Mouse (Mus musculus) limb, embryonic 10.5 days (tissue): ENCODE data around the gene Gm11213. TPM values are rescaled to one million over a fixed set of nuclear protein-coding genes. Genes with fewer than 3 reads are reported as not detected.

Experiments
- DNase-seq: peaks from one replicate; pipeline ENCODE4 v3.0.0-alpha.2; 2017; ENCODE audit warnings: low spot score
- H3K27ac ChIP-seq: fragments of 300-500 bp; sonication (generic); 2 replicates; pipeline ENCODE4 v1.5.1; 2016; ENCODE audit warnings: mild to moderate bottlenecking
- H3K27me3 ChIP-seq: fragments of 300-500 bp; sonication (generic); 2 replicates; pipeline ENCODE4 v1.6.1; 2016; ENCODE audit warnings: low read depth, mild to moderate bottlenecking; ENCODE audit not compliant: poor library complexity, severe bottlenecking
- H3K36me3 ChIP-seq: fragments of 300-500 bp; sonication (generic); 2 replicates; pipeline ENCODE4 v1.6.1; 2016; ENCODE audit warnings: mild to moderate bottlenecking, moderate library complexity
- H3K4me1 ChIP-seq: fragments of 300-500 bp; sonication (generic); 2 replicates; pipeline ENCODE4 v1.6.1; 2016
- H3K4me3 ChIP-seq: fragments of 300-500 bp; sonication (generic); 2 replicates; pipeline ENCODE4 v1.5.1; 2016; ENCODE audit warnings: mild to moderate bottlenecking, moderate library complexity
- H3K9me3 ChIP-seq: fragments of 300-500 bp; sonication (generic); replicated peaks from 2 replicates; pipeline ENCODE4 v1.6.1; 2016; ENCODE audit warnings: mild to moderate bottlenecking
- WGBS: fragments of 180-500 bp; shearing (Covaris S2); methylation state at CpG from one replicate; pipeline ENCODE4 v1.1.7; 2016; 5-methylcytosine and 5-hydroxymethylcytosine counted together
- polyA plus RNA-seq: library from polyadenylated mRNA; unstranded; fragments of >200 nt; fragmentation: Nextera tagmentation; extraction: Ambion mirVana; gene quantifications from 2 replicates; pipeline ENCODE4 v1.2.1, GENCODE M21; 2016

The Gm11213 gene
- polyA plus RNA-seq, 1 experiment from 2014 or later, result not detected

DNA sequence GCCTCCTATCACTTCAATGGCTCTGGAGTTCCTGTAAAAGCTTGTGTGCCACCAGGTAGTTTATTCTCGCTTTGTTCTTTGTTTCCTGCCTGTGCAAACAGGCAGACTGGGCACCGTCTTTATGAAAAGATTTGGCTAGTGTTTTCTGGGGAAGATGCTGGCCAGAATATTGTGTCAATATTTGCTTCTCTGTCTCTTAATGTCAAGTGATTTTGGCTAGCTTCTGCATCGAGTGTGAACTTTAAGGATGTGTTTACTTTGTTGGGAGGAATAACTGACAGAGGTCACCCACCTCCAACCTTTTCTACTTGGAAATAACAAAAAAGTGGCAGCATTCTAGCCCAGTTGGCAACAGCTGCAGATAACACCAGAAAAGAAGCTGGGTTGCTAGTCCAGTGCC, 50.4 kb downstream of the Gm11213 start:
- Histone ChIP-seq H3K4me1 (peaks cover 31% of the 10 kb centered on the region), H3K36me3 (peaks cover 44% of the 10 kb centered on the region)
- WGBS, result 86% methylated on average over 3 of the region's 3 CpGs

DNA sequence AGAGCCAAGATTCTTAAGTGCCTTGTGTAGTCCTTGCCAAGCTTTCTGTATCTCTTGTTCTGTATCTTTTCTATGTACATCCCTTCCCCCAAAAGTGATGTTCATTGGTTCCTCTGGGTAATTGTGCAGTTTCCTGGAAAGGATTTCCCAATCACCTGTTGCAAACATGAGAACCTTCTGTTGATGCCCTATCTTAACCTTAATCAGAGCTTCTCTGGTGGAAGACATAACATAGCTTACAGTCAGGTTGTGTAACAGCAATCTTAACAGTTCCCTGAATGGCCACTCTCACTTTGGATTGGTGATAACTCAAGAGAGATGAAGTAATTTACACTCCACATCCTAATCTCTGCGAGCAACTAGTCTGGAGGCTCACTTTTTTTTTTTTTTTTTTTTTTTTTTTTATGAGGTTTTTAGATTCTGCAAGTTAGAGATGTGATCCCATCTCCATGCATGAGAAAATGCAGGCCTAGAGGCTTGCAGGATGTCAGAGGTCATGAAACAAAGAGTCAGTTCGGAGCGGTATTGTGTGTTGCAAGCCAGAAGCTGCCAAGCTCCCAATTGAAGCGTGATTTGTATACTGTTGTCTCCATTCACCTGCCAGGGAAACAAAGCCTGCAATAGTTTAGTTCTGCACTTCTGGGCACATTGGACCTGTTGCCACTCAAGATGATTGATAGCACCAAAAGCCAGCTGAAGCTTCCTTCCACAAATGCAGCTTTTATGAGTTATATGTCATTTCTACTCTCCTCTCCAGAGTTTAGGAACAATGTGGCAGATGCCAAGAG, 51.1 kb downstream of the Gm11213 start:
- H3K36me3 ChIP-seq, result peaks cover 50% of the 10 kb centered on the region
- H3K27ac ChIP-seq, result no peak overlapping the region
- H3K4me1 ChIP-seq, result peaks cover 25% of the 10 kb centered on the region
- no peaks in the 10 kb centered on the region for H3K27me3 ChIP-seq
- no peaks in the 10 kb centered on the region for H3K9me3 ChIP-seq
- no peak overlapping the region for H3K4me3 ChIP-seq
- DNase-seq, result no peak
- WGBS, result 83% methylated on average over 4 of the region's 4 CpGs

More for the DNA sequence above, 50.4 kb downstream of the Gm11213 start:
- Histone ChIP-seq H3K9me3 (no peaks in the 10 kb centered on the region), H3K4me3 (no peak overlapping the region), H3K27me3 (no peaks in the 10 kb centered on the region), H3K27ac (no peak overlapping the region)
- DNase-seq, result no peak

DNA sequence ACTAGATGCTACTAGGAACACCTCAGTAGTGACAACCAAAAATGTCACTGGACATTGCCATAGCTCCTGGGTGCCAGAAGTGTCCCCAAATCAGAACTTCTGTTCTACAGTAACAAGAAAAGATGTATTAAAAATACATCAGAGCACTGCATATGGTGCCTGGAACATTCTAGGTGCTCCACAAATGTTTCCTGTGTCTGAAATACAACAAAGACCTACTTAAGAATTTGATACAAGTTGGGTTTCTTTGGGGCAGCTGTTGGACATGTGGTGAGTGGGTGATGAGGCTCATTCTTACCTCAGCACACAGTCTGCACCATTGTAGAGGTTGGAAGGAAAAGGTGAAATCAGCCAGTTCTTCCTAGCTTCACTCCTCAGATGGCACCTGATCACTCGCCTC, 52.2 kb downstream of the Gm11213 start:
- no peak overlapping the region for H3K4me3 ChIP-seq
- H3K36me3 ChIP-seq, result peaks cover 61% of the 10 kb centered on the region
- DNase-seq, result no peak
- no peaks in the 10 kb centered on the region for H3K27me3 ChIP-seq
- H3K9me3 ChIP-seq, result no peaks in the 10 kb centered on the region
- H3K27ac ChIP-seq, result no peak overlapping the region
- peaks cover 14% of the 10 kb centered on the region for H3K4me1 ChIP-seq
- WGBS, result 78% methylated on average over 1 of the region's 1 CpGs

DNA sequence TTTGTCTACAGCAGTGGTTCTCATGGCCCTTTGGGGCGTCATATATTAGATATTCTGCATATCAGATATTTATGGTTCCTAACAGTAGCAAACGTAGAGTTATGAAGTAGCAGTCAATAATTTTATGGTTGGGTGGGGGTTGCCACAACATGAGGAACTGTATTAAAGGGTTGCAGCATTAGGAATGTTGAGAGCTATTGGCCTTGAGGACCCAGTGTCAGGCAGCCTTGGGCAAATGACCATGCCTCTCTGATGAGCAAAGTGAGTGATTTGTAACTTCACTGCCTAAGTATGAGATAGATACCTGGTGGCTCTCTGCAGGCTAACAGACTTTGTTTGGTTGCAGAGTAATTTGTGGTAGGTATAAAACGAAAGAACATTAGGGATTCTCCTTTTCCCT, 54.2 kb downstream of the Gm11213 start:
- WGBS, result 97% methylated on average over 3 of the region's 3 CpGs

DNA sequence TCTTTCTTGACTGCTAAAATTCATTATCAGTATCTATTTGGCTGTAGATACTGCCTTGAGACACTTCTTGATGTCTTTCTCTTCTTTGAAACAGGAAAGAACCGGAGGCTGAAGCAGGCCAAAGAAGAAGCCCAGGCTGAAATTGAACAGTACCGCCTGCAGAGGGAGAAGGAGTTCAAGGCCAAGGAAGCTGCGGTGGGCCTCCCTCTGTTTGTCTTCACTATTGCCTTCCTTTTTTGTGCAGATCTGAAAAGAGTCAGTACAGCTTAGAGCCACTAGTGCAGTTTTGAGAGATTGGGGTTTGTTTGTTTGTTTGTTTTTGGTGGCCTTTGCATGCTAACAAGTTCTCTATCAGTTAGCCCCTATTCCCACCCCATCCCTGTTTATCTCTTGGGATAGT, 56.6 kb downstream of the Gm11213 start:
- no peaks in the 10 kb centered on the region for H3K9me3 ChIP-seq
- peaks cover 29% of the 10 kb centered on the region for H3K4me1 ChIP-seq
- no peak for DNase-seq
- H3K27ac ChIP-seq, result no peak overlapping the region
- 89% methylated on average over 3 of the region's 3 CpGs for WGBS
- H3K4me3 ChIP-seq, result no peak overlapping the region
- peaks cover 50% of the 10 kb centered on the region for H3K36me3 ChIP-seq
- H3K27me3 ChIP-seq, result no peaks in the 10 kb centered on the region

More for the DNA sequence above, 54.2 kb downstream of the Gm11213 start:
- Histone ChIP-seq H3K36me3 (peaks cover 63% of the 10 kb centered on the region), H3K4me1 (peaks cover 14% of the 10 kb centered on the region), H3K4me3 (no peak overlapping the region), H3K9me3 (no peaks in the 10 kb centered on the region), H3K27ac (no peak overlapping the region), H3K27me3 (no peaks in the 10 kb centered on the region)
- no peak for DNase-seq

DNA sequence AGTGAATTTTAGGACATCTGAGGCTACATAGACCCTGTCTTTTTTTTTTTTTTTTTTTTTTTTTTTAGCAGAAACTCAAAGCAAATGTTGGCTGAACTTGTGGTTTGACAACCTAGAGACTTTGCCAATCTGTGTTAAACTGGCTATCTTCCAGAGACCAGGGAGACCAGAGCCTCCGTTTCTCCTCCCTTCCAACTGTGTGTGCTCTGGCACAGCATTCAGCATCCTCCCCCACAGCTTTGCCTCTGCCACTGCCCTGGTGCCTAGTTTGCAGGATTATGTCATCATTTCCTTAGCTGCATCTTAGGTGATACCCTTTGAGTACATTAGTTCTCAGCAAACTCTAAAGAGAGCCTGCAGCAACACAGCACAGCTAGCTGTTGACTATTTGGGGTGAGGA, 57.3 kb downstream of the Gm11213 start:
- Histone ChIP-seq H3K27me3 (no peaks in the 10 kb centered on the region), H3K36me3 (peaks cover 45% of the 10 kb centered on the region), H3K4me3 (no peak overlapping the region), H3K27ac (no peak overlapping the region), H3K4me1 (peaks cover 29% of the 10 kb centered on the region), H3K9me3 (no peaks in the 10 kb centered on the region)
- WGBS, result 94% methylated on average over 1 of the region's 1 CpGs
- no peak for DNase-seq

Other genes starting within 250 kb of the Gm11213 start
- not detected in 2 replicates for gene Orm3, start 249.1 kb downstream of the Gm11213 start, polyA plus RNA-seq
- not detected in 2 replicates for gene Orm2, start 242.8 kb downstream of the Gm11213 start, polyA plus RNA-seq
- 12.3 and 17.2 TPM in 2 replicates for gene Akna, start 201.9 kb downstream of the Gm11213 start, polyA plus RNA-seq
- gene Whrn, start 109.3 kb downstream of the Gm11213 start, polyA plus RNA-seq, result 8.5 and 13.9 TPM in 2 replicates
- 204 and 239 TPM in 2 replicates for gene Atp6v1g1, start 60.5 kb downstream of the Gm11213 start, polyA plus RNA-seq
- gene Tmem268, start 46.5 kb downstream of the Gm11213 start, polyA plus RNA-seq, result 12.7 and 14.4 TPM in 2 replicates
- not detected in 2 replicates for gene Tex48, start 17.2 kb upstream of the Gm11213 start, polyA plus RNA-seq
- not detected in 2 replicates for gene Gm11214, start 58.1 kb upstream of the Gm11213 start, polyA plus RNA-seq
- not detected in 2 replicates for gene Tnfsf15, start 139.9 kb upstream of the Gm11213 start, polyA plus RNA-seq